Mouse (Mus musculus) forebrain, embryonic 14.5 days (tissue): Measurements from ENCODE around the gene Cd22. TPM values are rescaled to one million over a fixed set of nuclear protein-coding genes. Genes with fewer than 3 reads are reported as not detected.
"Not testable (repeated sequence)": the region's sequence is repeated elsewhere in the genome, so short reads cannot be mapped to it uniquely, and the experiment has no call there.

Source experiments
- ATAC-seq: fragments of 200-750 bp; cut with Nextera tagmentation; 2 replicates; pipeline ENCODE4 v1.8.0; 2017; ENCODE audit warnings: mild to moderate bottlenecking, moderate library complexity
- DNase-seq: peaks from one replicate; pipeline ENCODE4 v3.0.0-alpha.2; 2015; ENCODE audit warnings: low spot score
- H3K27ac ChIP-seq: fragments of 300-500 bp; sonication (generic); 2 replicates; pipeline ENCODE4 v1.5.1; 2014; ENCODE audit warnings: low read depth, mild to moderate bottlenecking, control low read depth, low read length, moderate library complexity
- H3K27me3 ChIP-seq: fragments of 300-500 bp; sonication (generic); replicated peaks from 2 replicates; pipeline ENCODE4 v1.6.1; 2014; ENCODE audit warnings: low read length, control low read depth, mixed read lengths; ENCODE audit not compliant: control insufficient read depth, insufficient read depth
- H3K36me3 ChIP-seq: fragments of 300-500 bp; sonication (generic); 2 replicates; pipeline ENCODE4 v1.6.1; 2014; ENCODE audit warnings: low read length, control low read depth; ENCODE audit not compliant: control insufficient read depth, insufficient read depth
- H3K4me1 ChIP-seq: fragments of 300-500 bp; sonication (generic); 2 replicates; pipeline ENCODE4 v1.6.1; 2014; ENCODE audit warnings: antibody characterized with exemption, low read length, control low read depth; ENCODE audit not compliant: control insufficient read depth, insufficient read depth
- H3K4me2 ChIP-seq: fragments of 300-500 bp; sonication (generic); 2 replicates; pipeline ENCODE4 v1.6.1; 2014; ENCODE audit warnings: mild to moderate bottlenecking, control low read depth, low read length
- H3K4me3 ChIP-seq: fragments of 300-500 bp; sonication (generic); 2 replicates; pipeline ENCODE4 v1.5.1; 2014; ENCODE audit warnings: low read depth, low read length, control low read depth
- H3K9ac ChIP-seq: fragments of 300-500 bp; sonication (generic); 2 replicates; pipeline ENCODE4 v1.6.1; 2014; ENCODE audit warnings: mild to moderate bottlenecking, low read length, control low read depth, moderate library complexity
- H3K9me3 ChIP-seq: fragments of 300-500 bp; sonication (generic); replicated peaks from 2 replicates; pipeline ENCODE4 v1.6.1; 2016; ENCODE audit warnings: low read length, control low read depth, mixed read lengths; ENCODE audit not compliant: control insufficient read depth
- WGBS: fragments of 180-500 bp; shearing (Covaris S2); extraction: QIAGEN DNeasy Blood & Tissue Kit; methylation state at CpG from one replicate; pipeline ENCODE4 v1.1.7; 2014; 5-methylcytosine and 5-hydroxymethylcytosine counted together
- polyA plus RNA-seq: library from polyadenylated mRNA; unstranded; fragments of >200 nt; fragmentation: Nextera tagmentation; extraction: Ambion mirVana; gene quantifications from 2 replicates; pipeline ENCODE4 v1.2.1, GENCODE M21; 2014

The Cd22 gene
- polyA plus RNA-seq, 1 experiment from 2014 or later, result not detected

DNA sequence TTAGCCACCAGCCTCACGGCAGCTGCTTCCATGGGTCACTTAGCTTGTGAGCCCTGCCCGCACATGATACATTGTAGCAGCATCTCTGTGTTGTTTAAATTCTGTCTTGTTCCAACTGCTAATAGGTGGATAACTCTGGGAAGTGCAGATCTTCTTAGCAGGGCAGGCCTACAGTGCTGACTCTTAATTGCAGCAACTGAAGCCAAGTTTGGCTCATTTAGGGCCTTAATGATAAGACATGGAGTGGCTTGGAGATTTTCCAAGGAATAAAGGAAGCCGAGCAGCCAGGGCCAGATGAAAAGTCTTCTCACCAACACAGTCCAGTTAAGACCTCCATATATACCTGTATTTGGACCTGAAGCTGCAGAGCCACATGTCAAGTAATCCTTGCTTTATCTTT is 39.8 kb downstream of the Cd22 start:
- Histone ChIP-seq H3K9ac (no peak overlapping the region), H3K4me2 (no peak overlapping the region), H3K4me3 (no peak overlapping the region), H3K4me1 (no peaks in the 10 kb centered on the region), H3K27me3 (no peaks in the 10 kb centered on the region), H3K36me3 (no peaks in the 10 kb centered on the region), H3K9me3 (no peaks in the 10 kb centered on the region), H3K27ac (no peak overlapping the region)
- WGBS, result 61% methylated on average over 3 of the region's 3 CpGs
- peak; percentile 19 for DNase-seq
- no peak for ATAC-seq

DNA sequence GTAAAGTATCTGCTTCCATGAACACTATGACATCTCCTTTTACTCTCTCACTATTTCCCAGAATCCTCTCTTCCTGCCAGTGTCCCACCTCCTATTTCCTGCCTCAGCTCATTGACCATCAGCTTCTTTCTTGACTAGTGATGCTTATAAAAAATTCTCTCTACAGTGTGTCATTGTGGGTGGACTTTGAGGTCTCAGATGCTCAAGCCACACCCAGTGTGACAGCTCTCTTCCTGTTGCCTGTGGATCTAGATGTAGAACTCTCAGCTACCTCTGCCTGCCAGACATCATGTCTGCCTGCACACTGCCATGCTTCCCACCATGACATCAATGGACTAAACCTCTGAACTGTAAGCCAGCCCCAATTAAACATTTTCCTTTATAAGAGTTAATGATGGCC is 42.9 kb downstream of the Cd22 start:
- H3K27me3 ChIP-seq, result no peaks in the 10 kb centered on the region
- DNase-seq (no peak), ATAC-seq (no peak)
- no peak overlapping the region for H3K27ac ChIP-seq
- H3K36me3 ChIP-seq, result no peaks in the 10 kb centered on the region
- H3K9me3 ChIP-seq, result no peaks in the 10 kb centered on the region
- H3K4me3 ChIP-seq, result no peak overlapping the region
- H3K9ac ChIP-seq, result no peak overlapping the region
- H3K4me2 ChIP-seq, result no peak overlapping the region
- H3K4me1 ChIP-seq, result no peaks in the 10 kb centered on the region

DNA sequence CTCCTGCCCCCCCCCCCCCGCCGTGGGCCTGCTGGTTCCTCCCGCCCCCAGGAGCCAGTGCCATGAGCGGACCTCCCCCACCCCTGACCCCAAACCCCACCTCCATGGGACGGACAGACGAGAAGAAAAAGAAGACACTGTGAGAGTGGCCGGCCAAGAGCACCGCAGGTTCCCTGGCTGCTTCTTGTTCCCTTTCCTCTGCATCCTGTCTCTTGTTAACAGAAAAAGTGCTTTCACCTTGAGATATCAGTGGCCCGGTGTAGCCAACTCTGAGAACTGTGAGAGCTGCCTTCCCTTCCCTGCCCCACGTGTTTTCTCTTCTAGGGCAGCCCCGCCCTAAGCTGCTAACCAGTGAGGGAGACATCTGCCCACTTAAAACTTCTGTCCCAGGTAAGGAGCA is 47.5 kb downstream of the Cd22 start:
- not testable (repeated sequence) for H3K4me3 ChIP-seq, H3K4me2 ChIP-seq, H3K4me1 ChIP-seq, DNase-seq, H3K27ac ChIP-seq, H3K9me3 ChIP-seq, H3K36me3 ChIP-seq, ATAC-seq, H3K27me3 ChIP-seq, H3K9ac ChIP-seq
- WGBS, result 48% methylated on average over 7 of the region's 11 CpGs

DNA sequence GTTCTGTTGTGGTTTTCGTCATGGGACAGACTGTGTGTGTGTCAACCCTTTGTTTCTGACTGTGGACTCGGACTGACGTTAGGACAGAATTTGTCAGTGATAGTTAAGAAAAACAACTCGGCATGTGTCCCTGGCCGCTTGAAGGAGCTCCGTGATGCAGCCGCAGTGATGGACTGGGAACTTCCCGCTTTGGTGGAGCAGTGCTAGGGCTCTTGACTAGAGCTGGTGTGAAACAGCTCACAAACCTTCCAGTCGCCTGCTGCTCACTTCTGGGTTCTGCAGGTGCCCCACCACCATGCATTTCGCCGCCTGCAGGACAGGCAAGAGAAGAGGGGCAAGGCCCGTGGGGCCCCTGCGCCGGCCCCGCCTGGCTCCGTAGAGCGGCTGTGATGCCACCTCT is 47.9 kb downstream of the Cd22 start:
- ATAC-seq (no peak), DNase-seq (no peak)
- Histone ChIP-seq H3K4me2 (no peak overlapping the region), H3K36me3 (no peaks in the 10 kb centered on the region), H3K4me1 (no peaks in the 10 kb centered on the region), H3K9me3 (no peaks in the 10 kb centered on the region), H3K9ac (no peak overlapping the region), H3K27ac (no peak overlapping the region), H3K4me3 (no peak overlapping the region), H3K27me3 (no peaks in the 10 kb centered on the region)
- WGBS, result 79% methylated on average over 17 of the region's 17 CpGs

DNA sequence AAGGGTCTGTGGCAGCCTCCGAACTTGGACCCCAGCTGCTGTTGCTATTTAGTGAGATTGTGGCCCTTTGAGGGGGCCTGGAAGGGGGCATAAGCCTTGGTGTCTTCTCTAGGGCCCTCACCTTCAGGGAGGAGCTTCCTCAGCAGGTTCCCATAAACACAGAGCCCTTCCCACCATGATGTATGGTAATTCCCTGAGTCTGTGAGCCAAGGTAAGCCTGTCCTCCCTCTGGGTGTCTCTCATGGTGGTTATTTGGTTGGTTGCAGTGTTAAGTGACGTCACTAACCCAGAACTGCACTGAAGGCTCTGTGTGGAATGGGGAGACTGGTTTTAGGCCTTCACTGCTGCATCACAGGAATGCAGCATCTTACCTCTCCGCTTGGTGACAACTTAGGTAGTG is 50.7 kb downstream of the Cd22 start:
- Histone ChIP-seq H3K9ac (no peak overlapping the region), H3K9me3 (no peaks in the 10 kb centered on the region), H3K4me1 (no peaks in the 10 kb centered on the region), H3K4me2 (no peak overlapping the region), H3K4me3 (no peak overlapping the region), H3K27me3 (no peaks in the 10 kb centered on the region), H3K27ac (no peak overlapping the region), H3K36me3 (no peaks in the 10 kb centered on the region)
- ATAC-seq (no peak), DNase-seq (no peak)
- 61% methylated on average over 3 of the region's 3 CpGs for WGBS

DNA sequence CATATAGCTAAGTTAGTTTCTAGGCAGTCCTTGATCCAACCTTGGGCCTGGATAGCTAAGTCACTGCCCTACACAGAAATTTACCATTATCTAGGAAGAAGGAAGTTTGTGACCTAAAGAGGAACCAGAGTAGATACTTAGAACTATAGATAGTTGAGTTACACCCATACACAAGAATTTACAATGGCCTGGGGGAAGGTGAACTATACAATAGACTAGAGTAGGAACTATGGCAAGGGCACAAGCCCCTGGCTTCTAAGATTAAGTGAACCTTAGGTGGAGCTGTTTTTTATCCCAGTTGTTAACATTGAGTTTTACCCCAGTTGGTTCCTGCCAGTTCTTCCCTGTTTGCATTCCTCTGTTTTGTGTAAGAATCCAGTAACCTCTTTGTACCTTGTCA is 51.3 kb downstream of the Cd22 start:
- DNase-seq, H3K27ac ChIP-seq, H3K4me1 ChIP-seq, ATAC-seq, H3K27me3 ChIP-seq, H3K4me3 ChIP-seq, H3K9me3 ChIP-seq, H3K9ac ChIP-seq, H3K36me3 ChIP-seq, H3K4me2 ChIP-seq: not testable (repeated sequence)

DNA sequence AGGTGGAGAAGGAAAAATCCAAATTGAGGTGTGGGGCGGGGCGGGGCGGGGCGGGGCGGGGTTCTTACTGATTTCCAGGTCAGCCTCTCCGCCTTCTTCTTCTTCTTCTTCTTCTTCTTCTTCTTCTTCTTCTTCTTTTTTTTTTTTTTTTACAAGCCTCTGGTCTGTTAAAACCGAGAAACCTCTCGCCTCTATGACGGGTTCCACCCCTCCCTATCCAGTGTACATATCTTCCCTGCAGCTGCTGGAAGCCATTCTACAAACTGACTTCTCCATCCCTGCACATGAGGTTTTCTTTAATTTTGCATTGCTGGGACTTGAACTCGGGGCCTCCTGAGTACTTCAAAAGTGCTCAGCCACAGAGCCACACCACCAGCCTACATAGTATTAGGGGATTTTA is 53.5 kb downstream of the Cd22 start:
- H3K4me3 ChIP-seq, result no peak overlapping the region
- H3K36me3 ChIP-seq, result no peaks in the 10 kb centered on the region
- no peaks in the 10 kb centered on the region for H3K27me3 ChIP-seq
- no peak overlapping the region for H3K4me2 ChIP-seq
- H3K4me1 ChIP-seq, result no peaks in the 10 kb centered on the region
- H3K9ac ChIP-seq, result no peak overlapping the region
- no peak overlapping the region for H3K27ac ChIP-seq
- H3K9me3 ChIP-seq, result no peaks in the 10 kb centered on the region
- ATAC-seq, result no peak
- 91% methylated on average over 10 of the region's 10 CpGs for WGBS
- DNase-seq, result no peak

DNA sequence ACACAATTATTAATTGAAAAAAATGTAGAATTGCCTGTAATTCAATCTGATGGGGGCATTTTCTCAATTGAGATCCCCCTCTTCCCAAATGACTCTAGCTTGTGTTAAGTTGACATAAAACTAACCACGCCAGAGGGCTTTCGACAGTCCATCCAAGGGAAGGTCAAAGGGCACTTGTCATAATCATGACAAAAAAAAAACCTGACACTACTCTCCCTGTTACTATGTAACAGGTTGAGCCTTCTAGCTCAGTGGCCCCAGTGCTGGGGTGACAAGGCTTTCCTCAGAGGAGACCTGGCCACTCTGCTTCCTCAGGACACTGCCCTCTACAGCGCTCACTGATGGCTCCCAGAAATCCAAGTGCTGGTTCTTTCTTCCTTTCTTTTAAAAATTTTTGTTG is 55.8 kb downstream of the Cd22 start:
- H3K4me2 ChIP-seq, result no peak overlapping the region
- no peak overlapping the region for H3K9ac ChIP-seq
- H3K4me3 ChIP-seq, result no peak overlapping the region
- no peaks in the 10 kb centered on the region for H3K4me1 ChIP-seq
- no peaks in the 10 kb centered on the region for H3K27me3 ChIP-seq
- no peaks in the 10 kb centered on the region for H3K36me3 ChIP-seq
- DNase-seq (no peak), ATAC-seq (no peak)
- WGBS, result 98% methylated on average over 3 of the region's 3 CpGs
- no peak overlapping the region for H3K27ac ChIP-seq
- no peaks in the 10 kb centered on the region for H3K9me3 ChIP-seq

DNA sequence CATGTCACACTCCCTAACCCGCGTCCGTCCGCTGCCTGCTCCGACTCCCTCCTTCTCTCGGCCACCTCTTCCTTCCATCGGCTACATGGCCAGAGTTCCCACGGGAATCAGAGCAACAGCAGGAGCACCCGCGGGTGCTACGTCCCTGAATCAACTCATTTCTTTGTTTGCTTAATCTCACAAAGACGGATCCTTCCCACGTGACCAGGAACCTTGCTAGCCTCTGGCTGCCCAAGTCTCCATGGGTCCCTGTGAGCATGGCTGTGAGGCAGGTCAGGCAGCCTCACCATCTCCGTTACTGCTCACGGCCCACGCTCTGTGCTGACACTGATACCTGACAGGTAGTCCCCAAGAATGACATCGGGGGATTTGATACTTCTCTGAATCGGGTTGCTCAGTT is 56.5 kb downstream of the Cd22 start, which contains the start of gene Ffar2:
Gene Ffar2, minus strand, starts transcription at position 101 of the 400 bp plus-strand sequence.
- Histone ChIP-seq H3K4me2 (no peak within 1 kb of the TSS), H3K9me3 (no peaks in the 10 kb centered on the region), H3K4me3 (no peak within 1 kb of the TSS), H3K36me3 (no peaks in the 10 kb centered on the region), H3K27me3 (no peaks in the 10 kb centered on the region), H3K4me1 (no peaks in the 10 kb centered on the region), H3K27ac (no peak within 1 kb of the TSS), H3K9ac (no peak within 1 kb of the TSS)
- 92% methylated on average over 18 of the region's 18 CpGs for WGBS
- DNase-seq (no peak), ATAC-seq (no peak)

DNA sequence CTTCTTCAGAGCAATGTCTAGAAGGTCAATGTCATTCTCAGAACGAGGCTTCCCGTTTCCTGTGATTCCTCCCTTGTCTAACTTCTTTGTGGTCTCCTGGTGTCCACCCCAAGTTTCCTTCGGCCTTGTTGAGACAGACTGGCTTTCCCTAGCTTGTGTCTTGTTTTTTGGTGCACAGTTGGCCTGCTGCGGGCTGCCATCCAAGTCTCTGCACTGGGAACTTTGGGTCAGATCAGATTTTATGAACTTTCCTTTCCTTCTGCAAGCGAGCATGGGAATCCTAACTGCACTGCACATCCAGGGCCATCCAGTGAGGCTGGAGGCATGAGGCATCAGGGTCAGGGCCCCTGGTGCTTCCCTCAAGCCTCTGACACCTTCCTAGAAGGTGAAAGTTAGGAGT is 58.6 kb downstream of the Cd22 start:
- H3K4me2 ChIP-seq, result no peak overlapping the region
- no peak overlapping the region for H3K4me3 ChIP-seq
- no peak for DNase-seq
- WGBS, result 79% methylated on average over 5 of the region's 5 CpGs
- no peak overlapping the region for H3K9ac ChIP-seq
- no peaks in the 10 kb centered on the region for H3K4me1 ChIP-seq
- H3K36me3 ChIP-seq, result no peaks in the 10 kb centered on the region
- H3K27me3 ChIP-seq, result no peaks in the 10 kb centered on the region
- ATAC-seq, result no peak
- H3K9me3 ChIP-seq, result no peaks in the 10 kb centered on the region
- H3K27ac ChIP-seq, result no peak overlapping the region
